Mouse (Mus musculus) midbrain, embryonic 15.5 days (tissue): ENCODE results near the gene Pfkl. TPM values are rescaled to one million over a fixed set of nuclear protein-coding genes. Genes with fewer than 3 reads are reported as not detected.
A peak's percentile ranks its signal among the peaks of the same experiment; 100 is the strongest.
"Not testable (repeated sequence)": the region's sequence is repeated elsewhere in the genome, so short reads cannot be mapped to it uniquely, and the experiment has no call there.

Experiments
- ATAC-seq: fragments of 200-750 bp; cut with Nextera tagmentation; replicated peaks from 2 replicates; pipeline ENCODE4 v1.8.0; 2017; ENCODE audit warnings: moderate TSS enrichment
- H3K27ac ChIP-seq: fragments of 300-500 bp; sonication (generic); 2 replicates; pipeline ENCODE4 v1.5.1; 2015; ENCODE audit warnings: mild to moderate bottlenecking, inconsistent platforms
- H3K27me3 ChIP-seq: fragments of 300-500 bp; sonication (generic); replicated peaks from 2 replicates; pipeline ENCODE4 v1.6.1; 2015; ENCODE audit warnings: inconsistent platforms
- H3K36me3 ChIP-seq: fragments of 300-500 bp; sonication (generic); replicated peaks from 2 replicates; pipeline ENCODE4 v1.6.1; 2015; ENCODE audit warnings: inconsistent platforms
- H3K4me1 ChIP-seq: fragments of 300-500 bp; sonication (generic); 2 replicates; pipeline ENCODE4 v1.6.1; 2015; ENCODE audit warnings: inconsistent platforms
- H3K4me2 ChIP-seq: fragments of 300-500 bp; sonication (generic); 2 replicates; pipeline ENCODE4 v1.6.1; 2015; ENCODE audit warnings: inconsistent platforms, mild to moderate bottlenecking, moderate library complexity
- H3K4me3 ChIP-seq: fragments of 300-500 bp; sonication (generic); 2 replicates; pipeline ENCODE4 v1.5.1; 2015; ENCODE audit warnings: mild to moderate bottlenecking, inconsistent platforms
- H3K9ac ChIP-seq: fragments of 300-500 bp; sonication (generic); 2 replicates; pipeline ENCODE4 v1.6.1; 2015; ENCODE audit warnings: mild to moderate bottlenecking, inconsistent platforms
- H3K9me3 ChIP-seq: fragments of 300-500 bp; sonication (generic); 2 replicates; pipeline ENCODE4 v1.6.1; 2016; ENCODE audit warnings: inconsistent platforms
- WGBS: fragments of 180-500 bp; shearing (Covaris S2); methylation state at CpG from one replicate; pipeline ENCODE4 v1.1.7; 2015; ENCODE audit warnings: mixed read lengths; 5-methylcytosine and 5-hydroxymethylcytosine counted together
- polyA plus RNA-seq: library from polyadenylated mRNA; unstranded; fragments of >200 nt; fragmentation: Nextera tagmentation; extraction: Ambion mirVana; gene quantifications from 2 replicates; pipeline ENCODE4 v1.2.1, GENCODE M21; 2015

Gene Pfkl
- polyA plus RNA-seq, 1 experiment from 2014 or later = 127 TPM

DNA sequence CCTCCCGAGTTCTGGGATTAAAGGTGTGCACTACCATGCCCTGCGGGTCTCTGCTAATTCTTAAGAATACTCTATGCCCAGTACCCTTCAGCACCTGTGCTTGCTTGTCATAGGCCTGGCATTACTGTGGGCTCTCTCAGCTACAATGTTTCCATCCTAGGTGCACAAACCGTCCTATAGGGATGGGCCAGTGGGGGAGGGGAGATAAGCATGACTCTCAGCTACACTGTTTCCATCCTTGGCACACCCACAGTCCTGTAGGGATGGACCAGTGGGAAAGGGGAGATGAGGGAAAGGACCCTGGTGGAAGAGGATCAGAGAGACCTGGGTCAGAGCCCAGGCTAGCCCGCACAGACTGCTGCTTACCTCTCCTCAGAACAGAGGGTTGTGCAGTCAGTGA lies 27.3 kb upstream of the Pfkl start:
- WGBS = 82% methylated on average over 4 of the region's 4 CpGs
- no peak overlapping the region for H3K4me2 ChIP-seq
- no peak overlapping the region for H3K9ac ChIP-seq
- H3K36me3 ChIP-seq = no peaks in the 10 kb centered on the region
- ATAC-seq = no peak
- H3K4me3 ChIP-seq = no peak overlapping the region
- no peaks in the 10 kb centered on the region for H3K27me3 ChIP-seq
- no peaks in the 10 kb centered on the region for H3K4me1 ChIP-seq
- H3K27ac ChIP-seq = no peak overlapping the region
- H3K9me3 ChIP-seq = no peaks in the 10 kb centered on the region

- H3K4me1 ChIP-seq = no peaks in the 10 kb centered on the region
- H3K27me3 ChIP-seq = no peaks in the 10 kb centered on the region
- no peaks in the 10 kb centered on the region for H3K9me3 ChIP-seq
- no peak overlapping the region for H3K4me3 ChIP-seq
- WGBS = 74% methylated on average over 2 of the region's 2 CpGs
- no peak overlapping the region for H3K4me2 ChIP-seq
- H3K27ac ChIP-seq = no peak overlapping the region
- H3K36me3 ChIP-seq = no peaks in the 10 kb centered on the region
- no peak for ATAC-seq
- no peak overlapping the region for H3K9ac ChIP-seq
Measured at GRCm38 (mm10) chr10:78031987-78032386, 22.1 kb upstream of the Pfkl start.

DNA sequence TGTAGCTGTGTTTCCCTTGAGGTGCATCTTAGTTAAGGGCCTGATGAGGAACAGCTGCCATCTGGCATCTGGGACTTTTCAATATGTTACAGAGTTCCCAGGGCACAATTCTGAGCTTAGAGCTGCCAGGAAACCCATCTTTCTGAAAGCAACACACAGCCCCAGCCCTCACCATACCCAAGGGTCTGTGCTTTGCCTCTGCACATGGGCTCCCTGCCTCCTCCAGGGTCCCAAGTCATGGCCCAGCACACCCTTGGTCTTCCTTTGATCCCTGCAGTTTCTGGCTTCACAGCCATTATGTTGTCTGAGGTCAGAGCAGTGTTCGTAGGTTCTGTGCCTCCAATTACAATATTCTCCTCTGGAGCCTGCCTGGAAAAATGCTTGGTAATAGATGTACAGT lies 19.2 kb upstream of the Pfkl start:
- H3K36me3 ChIP-seq = no peaks in the 10 kb centered on the region
- H3K9me3 ChIP-seq = no peaks in the 10 kb centered on the region
- no peak overlapping the region for H3K4me3 ChIP-seq
- H3K9ac ChIP-seq = no peak overlapping the region
- no peaks in the 10 kb centered on the region for H3K4me1 ChIP-seq
- no peak overlapping the region for H3K27ac ChIP-seq
- WGBS = 87% methylated on average over 1 of the region's 1 CpGs
- H3K27me3 ChIP-seq = no peaks in the 10 kb centered on the region
- ATAC-seq = no peak
- no peak overlapping the region for H3K4me2 ChIP-seq

DNA sequence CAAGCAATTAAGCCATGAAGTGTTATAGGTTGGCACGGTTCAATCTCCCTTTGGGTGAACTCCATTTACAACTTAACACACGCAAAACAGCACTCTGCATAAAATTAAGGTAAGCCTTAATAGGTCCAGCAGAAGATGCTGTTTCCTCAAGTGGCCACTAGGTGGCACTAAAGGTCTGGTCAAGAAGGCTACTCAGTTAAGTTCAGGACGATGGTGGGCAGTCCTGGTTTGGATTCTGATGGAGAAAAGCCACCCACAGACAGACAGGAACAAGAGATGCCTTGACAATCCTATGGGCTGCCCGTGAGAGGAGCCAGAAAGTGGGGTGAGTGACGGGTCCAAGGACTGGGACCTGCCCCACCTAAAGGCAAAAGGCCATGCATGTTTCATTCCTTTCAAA lies 18.2 kb upstream of the Pfkl start:
- Histone ChIP-seq H3K4me3 (no peak overlapping the region), H3K4me2 (no peak overlapping the region), H3K9ac (no peak overlapping the region), H3K27ac (no peak overlapping the region), H3K9me3 (no peaks in the 10 kb centered on the region), H3K36me3 (no peaks in the 10 kb centered on the region), H3K27me3 (no peaks in the 10 kb centered on the region), H3K4me1 (no peaks in the 10 kb centered on the region)
- WGBS = 3% methylated on average over 5 of the region's 5 CpGs
- peak; percentile 86 for ATAC-seq

DNA sequence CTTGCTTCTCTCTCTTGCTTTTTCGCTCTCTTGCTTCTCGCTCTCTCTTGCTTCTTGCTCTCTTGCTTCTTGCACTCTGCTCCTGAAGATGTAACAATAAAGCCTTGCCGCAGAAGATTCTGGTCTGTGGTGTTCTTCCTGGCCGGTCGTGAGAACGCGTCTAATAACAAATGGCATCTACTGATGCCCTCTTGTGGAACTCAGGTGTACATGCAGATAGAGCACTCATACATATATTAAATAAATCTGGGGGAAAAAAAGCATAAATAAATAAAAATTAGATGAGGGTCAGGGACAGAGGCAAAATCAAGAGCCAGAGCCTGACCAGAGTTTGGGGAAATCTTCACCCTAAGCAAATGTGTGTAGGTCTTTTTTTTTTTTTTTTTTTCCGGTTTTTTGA lies 15.6 kb upstream of the Pfkl start:
- H3K36me3 ChIP-seq, H3K27me3 ChIP-seq, H3K27ac ChIP-seq, ATAC-seq, H3K4me2 ChIP-seq, H3K4me1 ChIP-seq, H3K9ac ChIP-seq, H3K4me3 ChIP-seq, H3K9me3 ChIP-seq: not testable (repeated sequence)
- 68% methylated on average over 6 of the region's 8 CpGs for WGBS

- H3K9ac ChIP-seq, H3K36me3 ChIP-seq, H3K4me3 ChIP-seq, H3K4me1 ChIP-seq, H3K9me3 ChIP-seq, H3K27ac ChIP-seq, ATAC-seq, H3K27me3 ChIP-seq, H3K4me2 ChIP-seq: not testable (repeated sequence)
- 97% methylated on average over 7 of the region's 11 CpGs for WGBS
Measured at GRCm38 (mm10) chr10:78019984-78020383, 10.1 kb upstream of the Pfkl start.

DNA sequence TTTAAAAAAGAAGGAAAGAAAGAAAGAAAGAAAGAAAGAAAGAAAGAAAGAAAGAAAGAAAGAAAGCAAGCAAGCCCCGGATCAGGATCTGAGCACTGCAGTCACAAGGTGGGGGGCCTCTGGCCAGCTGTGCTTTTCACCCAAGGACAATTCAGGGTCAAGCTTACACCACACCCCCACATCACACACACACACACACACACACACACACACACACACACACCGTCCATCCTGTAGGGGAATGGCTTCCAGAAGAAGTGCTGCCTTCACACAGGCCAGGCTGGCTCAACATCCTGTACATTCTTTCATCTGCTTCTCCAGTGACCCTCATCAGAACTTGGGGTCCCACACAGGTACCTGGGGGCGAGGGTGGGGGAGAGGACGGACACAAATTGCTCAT lies 9.4 kb upstream of the Pfkl start:
- Histone ChIP-seq H3K27ac (no peak overlapping the region), H3K4me1 (peaks cover 2% of the 10 kb centered on the region; the same call in 1 of the 2 replicates), H3K4me2 (no peak overlapping the region), H3K9ac (no peak overlapping the region), H3K4me3 (no peak overlapping the region), H3K9me3 (no peaks in the 10 kb centered on the region), H3K36me3 (no peaks in the 10 kb centered on the region), H3K27me3 (no peaks in the 10 kb centered on the region)
- 0 out of 2 replicates have a peak, but pooled peaks have one; percentile 37 for ATAC-seq
- WGBS = 74% methylated on average over 4 of the region's 4 CpGs

DNA sequence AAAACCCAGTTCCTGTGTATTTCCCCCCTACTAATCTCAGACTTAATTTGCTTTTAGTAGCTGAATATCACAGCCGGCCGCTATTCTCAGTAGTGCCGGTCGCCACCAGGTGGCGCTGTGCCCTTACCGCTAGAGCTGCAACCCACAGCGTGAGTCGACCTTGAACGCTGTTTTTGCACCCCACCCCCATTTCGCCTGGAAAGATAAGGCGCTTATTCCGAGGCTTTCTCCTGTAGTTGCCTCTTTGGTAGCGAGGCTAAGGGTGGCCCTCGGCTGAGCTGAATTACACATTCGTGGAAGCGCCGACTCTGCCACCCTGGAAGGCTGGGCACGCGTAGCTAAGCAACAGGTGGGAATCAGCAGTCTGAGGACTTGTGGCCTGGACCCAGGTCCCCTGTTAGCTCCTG lies 8.9 kb upstream of the Pfkl start:
- peak overlapping the region; percentile 7; the same call in 1 of the 2 replicates for H3K9ac ChIP-seq
- no peaks in the 10 kb centered on the region for H3K36me3 ChIP-seq
- peak overlapping the region; percentile 31 for H3K4me3 ChIP-seq
- H3K4me2 ChIP-seq = peak overlapping the region; percentile 55
- no peak overlapping the region for H3K27ac ChIP-seq
- H3K27me3 ChIP-seq = no peaks in the 10 kb centered on the region
- 23% methylated on average over 19 of the region's 19 CpGs for WGBS
- ATAC-seq = peak; percentile 75
- H3K9me3 ChIP-seq = no peaks in the 10 kb centered on the region
- peaks cover 2% of the 10 kb centered on the region; the same call in 1 of the 2 replicates for H3K4me1 ChIP-seq

DNA sequence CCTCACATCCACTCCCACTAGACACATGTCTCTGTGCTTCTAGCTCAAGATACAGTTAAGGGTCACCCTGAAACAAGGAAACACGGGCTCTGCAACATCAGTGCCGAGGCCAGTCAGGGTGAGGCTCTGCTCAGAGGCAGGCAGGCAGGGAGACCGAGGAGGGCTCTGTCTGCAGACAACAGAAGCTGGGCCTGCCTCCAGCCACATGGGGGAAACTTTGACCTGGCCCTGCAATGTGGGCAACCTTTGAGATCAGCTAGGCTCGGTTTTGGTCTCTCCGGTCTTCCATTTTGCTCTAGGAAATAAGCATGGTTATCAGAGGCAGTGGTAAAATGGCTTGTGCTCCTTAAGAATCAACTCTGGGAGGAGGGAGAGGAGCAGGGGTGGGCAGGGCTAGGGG lies 6.5 kb upstream of the Pfkl start:
- Histone ChIP-seq H3K4me2 (no peak overlapping the region), H3K27me3 (no peaks in the 10 kb centered on the region), H3K36me3 (no peaks in the 10 kb centered on the region), H3K9me3 (no peaks in the 10 kb centered on the region), H3K4me3 (no peak overlapping the region), H3K27ac (no peak overlapping the region), H3K4me1 (peaks cover 2% of the 10 kb centered on the region; the same call in 1 of the 2 replicates), H3K9ac (no peak overlapping the region)
- WGBS = 56% methylated on average over 5 of the region's 5 CpGs
- no peak for ATAC-seq

DNA sequence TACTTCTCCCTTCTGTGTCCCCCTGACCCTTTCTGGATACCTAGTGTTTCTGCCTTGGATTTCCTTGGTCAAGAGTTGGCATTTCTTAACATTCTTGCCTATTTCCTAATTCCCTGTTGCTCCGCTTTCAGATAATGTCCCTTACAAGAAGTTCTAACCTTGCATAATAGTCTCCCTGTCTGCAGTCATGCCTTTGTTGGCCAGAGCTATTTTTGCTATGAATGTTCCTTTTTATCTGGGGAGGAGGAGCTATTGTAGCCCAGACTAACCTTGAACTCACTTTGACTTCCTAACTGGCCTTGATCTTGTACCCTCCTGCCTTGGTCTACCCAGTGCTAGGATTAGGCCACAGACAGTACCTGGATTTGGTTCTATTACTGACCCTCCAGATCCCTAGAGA lies 5.6 kb upstream of the Pfkl start:
- H3K27ac ChIP-seq = no peak overlapping the region
- no peaks in the 10 kb centered on the region for H3K36me3 ChIP-seq
- H3K9me3 ChIP-seq = no peaks in the 10 kb centered on the region
- H3K4me2 ChIP-seq = no peak overlapping the region
- H3K9ac ChIP-seq = no peak overlapping the region
- H3K4me3 ChIP-seq = no peak overlapping the region
- peaks cover 3% of the 10 kb centered on the region for H3K4me1 ChIP-seq
- ATAC-seq = no peak
- 94% methylated on average over 1 of the region's 1 CpGs for WGBS
- H3K27me3 ChIP-seq = no peaks in the 10 kb centered on the region; the same call in 1 of the 2 replicates

GRCm38 (mm10) chr10:78012661-78013495 lies 3.0 kb upstream of the Pfkl start:
- 95% methylated on average over 18 of the region's 18 CpGs for WGBS
- peaks cover 15% of the 10 kb centered on the region for H3K4me1 ChIP-seq
- ATAC-seq = no peak
- no peaks in the 10 kb centered on the region for H3K9me3 ChIP-seq
- no peaks in the 10 kb centered on the region; the same call in 1 of the 2 replicates for H3K27me3 ChIP-seq
- H3K4me3 ChIP-seq = no peak overlapping the region
- H3K4me2 ChIP-seq = no peak overlapping the region
- H3K36me3 ChIP-seq = no peaks in the 10 kb centered on the region
- H3K9ac ChIP-seq = no peak overlapping the region
- H3K27ac ChIP-seq = no peak overlapping the region

GRCm38 (mm10) chr10:78011116-78011515 lies 1.2 kb upstream of the Pfkl start:
- H3K4me1 ChIP-seq = peaks cover 32% of the 10 kb centered on the region
- not testable (repeated sequence) for ATAC-seq, H3K4me3 ChIP-seq, H3K9ac ChIP-seq, H3K27me3 ChIP-seq, H3K36me3 ChIP-seq, H3K27ac ChIP-seq, H3K9me3 ChIP-seq, H3K4me2 ChIP-seq
- WGBS = 92% methylated on average over 5 of the region's 5 CpGs

DNA sequence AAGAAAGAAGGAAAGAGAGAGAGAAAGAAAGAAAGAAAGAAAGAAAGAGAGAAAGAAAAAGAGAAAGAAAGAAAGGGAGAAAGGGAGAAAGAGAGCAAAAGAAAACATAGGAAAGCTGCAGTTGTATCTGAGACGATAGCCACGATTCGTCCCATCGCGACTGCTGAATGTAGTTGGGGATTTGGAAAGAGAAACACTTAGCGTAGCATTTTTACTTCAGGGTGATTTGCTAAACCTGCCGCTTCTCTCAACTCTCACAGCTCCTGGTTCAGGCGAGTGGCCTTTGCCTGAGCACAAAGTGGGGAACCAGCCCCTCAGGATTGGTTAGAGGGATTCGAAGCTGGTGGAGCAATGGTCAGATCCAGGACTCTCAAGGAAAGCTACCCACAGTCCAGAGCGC lies 452 bp upstream of the Pfkl start:
- WGBS = 14% methylated on average over 10 of the region's 10 CpGs
- H3K9me3 ChIP-seq = no peaks in the 10 kb centered on the region
- H3K4me2 ChIP-seq = peak overlapping the region; percentile 82
- no peak overlapping the region for H3K27ac ChIP-seq
- H3K4me3 ChIP-seq = no peak overlapping the region
- no peak overlapping the region for H3K9ac ChIP-seq
- no peaks in the 10 kb centered on the region; the same call in 1 of the 2 replicates for H3K27me3 ChIP-seq
- peaks cover 35% of the 10 kb centered on the region for H3K4me1 ChIP-seq
- H3K36me3 ChIP-seq = no peaks in the 10 kb centered on the region
- no peak for ATAC-seq
